Mouse (Mus musculus) layer of hippocampus, adult 11-12 months (tissue): ENCODE measurements at regions not wholly inside any gene's neighbourhood (a gene's known extent, or its start where the extent isn't known, plus 50 kb on each side); places are given as distances from the start of the nearest gene placed in this dataset.
"Not testable (repeated sequence)": the region's sequence is repeated elsewhere in the genome, so short reads cannot be mapped to it uniquely, and the experiment has no call there.

Experiments
- DNase-seq: peaks from one replicate; pipeline ENCODE4 v3.0.0; 2022; ENCODE audit warnings: low spot score

- DNase-seq, result no peak
These were observed 71.4 kb downstream of the Gm21833 start for GRCm38 (mm10) chr16:82899611-82900010.

DNA sequence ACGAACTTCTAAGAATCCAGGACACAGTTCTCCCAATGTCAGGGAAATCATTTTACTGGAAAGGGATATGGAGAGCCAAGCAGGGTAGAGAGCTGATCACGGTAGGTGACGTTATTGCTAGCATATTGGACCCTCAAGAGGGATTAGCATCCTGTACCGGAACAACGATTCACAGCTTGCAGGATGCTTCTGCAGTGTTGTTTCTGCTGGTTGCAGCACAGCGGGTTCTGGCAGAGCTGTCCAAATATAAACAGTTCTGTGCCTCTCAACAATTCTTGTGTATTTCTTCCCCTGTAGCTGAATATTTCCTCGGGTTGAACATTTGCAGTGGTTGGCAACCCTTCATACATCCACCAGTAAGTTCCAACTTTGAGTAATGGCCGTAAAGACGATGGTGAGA, 92.4 kb downstream of the Gm21833 start:
- DNase-seq, result no peak

GRCm38 (mm10) chr16:82958951-82959350, 130.8 kb downstream of the Gm21833 start:
- not testable (repeated sequence) for DNase-seq

DNA sequence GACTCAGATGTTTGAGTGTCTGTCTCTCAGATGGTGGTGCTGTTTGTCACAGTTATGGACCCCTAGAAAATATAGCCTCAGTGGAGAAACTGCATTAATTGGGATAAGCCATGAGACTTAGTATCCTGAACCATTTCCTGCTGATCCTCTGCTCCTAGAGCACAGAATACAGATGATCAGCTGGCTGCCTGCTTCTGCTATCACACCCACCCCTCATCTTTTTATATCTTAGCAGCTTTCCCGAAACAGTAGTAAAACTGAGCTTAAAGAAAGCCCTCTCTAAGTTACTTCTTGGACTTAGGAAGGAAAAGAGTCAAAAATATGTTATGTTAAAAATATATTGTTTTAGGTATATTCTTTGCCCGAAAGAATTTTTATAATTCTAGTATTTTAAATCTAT, 163.5 kb downstream of the Gm21833 start:
- no peak for DNase-seq

DNA sequence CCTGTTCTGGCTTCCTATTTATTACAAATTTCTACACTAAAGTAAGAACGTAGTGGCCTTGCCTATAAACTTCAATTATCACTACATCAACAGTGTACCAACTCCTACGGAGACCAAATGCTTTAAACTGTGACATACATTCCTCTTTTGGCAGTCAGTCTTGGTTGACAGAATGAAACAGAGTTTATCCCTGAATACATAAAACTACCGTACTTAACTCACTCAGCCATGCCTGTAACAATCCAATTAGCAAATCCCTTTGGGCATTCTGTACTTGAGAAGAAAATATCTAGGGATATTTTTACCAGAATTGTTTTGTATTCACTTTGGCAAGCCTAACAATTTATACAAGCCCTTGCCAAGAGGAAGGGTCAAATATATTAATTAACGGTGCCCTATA, 169.7 kb downstream of the Gm21833 start:
- no peak for DNase-seq

DNA sequence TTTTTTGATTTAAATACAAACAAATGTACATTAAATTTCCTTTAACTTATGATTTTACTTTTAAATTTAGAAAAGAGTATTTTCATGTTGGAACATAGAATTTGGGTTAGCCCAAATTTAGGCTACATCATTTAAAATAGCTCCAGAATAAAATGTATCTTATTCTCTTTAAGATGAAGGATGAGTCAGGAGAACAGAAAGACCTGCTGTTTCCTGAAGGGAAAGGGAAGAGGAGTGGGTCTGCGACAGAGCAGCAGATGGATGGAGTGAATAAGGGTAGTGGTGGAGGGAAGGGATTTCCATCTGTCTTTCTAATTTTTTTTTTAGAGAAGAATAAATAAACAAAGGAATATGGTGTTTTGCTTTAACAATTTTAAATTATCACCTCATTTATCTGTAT, 193.1 kb downstream of the Gm21833 start:
- no peak for DNase-seq

- DNase-seq, result no peak
These were observed 235.2 kb downstream of the Gm21833 start for GRCm38 (mm10) chr16:83063423-83063822.

DNA sequence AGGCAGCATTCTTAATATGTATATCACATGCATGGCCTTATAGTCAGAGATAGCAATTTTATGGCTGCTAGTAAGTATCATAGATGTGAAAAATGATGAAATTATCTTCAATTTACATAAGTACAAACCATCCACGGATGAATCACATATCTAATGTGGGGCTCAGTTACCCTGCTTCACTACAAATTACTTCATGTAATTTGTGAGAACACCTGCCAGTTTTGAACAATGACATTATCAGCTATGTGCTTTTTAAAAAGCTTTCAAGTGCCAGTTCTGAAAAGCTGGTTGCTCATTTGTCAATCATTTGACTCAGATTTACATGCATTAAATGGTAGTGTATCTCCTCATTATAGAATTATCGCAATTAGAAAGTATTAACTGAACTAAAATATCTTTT, 243.3 kb downstream of the Gm21833 start:
- no peak for DNase-seq

DNA sequence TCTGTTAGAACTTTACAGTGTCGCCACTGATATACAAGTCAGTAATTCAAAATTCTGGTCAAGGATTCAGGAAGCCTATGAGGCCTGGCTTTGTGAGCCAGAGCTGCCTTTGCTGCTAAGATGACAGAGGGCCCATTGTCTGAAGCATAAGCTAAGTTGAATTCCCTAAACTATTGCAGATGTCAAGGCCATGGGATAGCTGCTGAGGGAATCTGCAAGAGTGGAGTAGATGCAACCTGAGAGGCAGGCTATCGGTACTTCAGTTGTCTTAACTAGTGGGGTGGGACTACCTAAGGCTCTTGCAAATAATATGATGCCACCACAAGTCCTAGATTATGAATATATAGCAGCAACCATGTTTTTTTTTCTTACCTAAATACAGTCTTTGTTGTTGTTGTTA, 263.9 kb downstream of the Gm21833 start:
- DNase-seq, result no peak

DNA sequence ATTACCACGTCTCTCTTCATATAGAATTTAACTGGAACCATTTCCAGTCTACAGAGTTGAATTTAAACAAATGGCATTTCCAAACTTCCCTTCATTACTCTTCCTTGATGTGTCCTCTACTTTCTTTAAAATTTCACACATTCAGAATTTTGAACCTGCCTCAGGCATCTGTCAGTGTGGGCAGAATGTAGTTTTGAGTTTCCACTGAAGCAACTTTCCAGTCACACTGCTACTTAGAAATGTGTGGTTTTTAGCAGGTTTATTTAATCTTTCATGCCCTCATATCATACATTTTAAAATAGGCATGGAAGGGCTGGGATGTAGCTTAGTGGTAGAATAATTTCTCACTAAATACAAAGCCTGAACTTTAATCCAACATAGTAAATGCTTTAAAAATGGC, 282.9 kb downstream of the Gm21833 start:
- no peak for DNase-seq

GRCm38 (mm10) chr16:83131876-83132275, 303.7 kb downstream of the Gm21833 start:
- DNase-seq, result peak; percentile 3

DNA sequence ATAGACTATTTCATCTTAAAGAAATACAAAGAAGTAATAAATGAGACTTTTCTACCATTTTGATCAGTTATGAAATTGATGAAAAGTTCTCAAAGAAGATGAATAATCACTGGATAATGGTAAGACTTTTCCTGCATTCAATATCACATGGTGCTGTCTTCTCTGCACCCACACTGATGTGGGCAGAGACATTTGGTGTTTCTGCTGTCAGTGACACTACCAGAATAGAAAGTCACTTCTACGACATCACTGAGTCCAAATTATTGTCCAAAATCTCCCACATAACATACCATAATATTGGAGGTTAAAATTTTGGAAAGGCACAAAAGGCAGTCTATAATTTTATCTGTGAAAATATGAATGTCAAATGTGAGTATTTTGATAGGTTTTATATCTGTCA, 344.8 kb downstream of the Gm21833 start:
- no peak for DNase-seq

DNA sequence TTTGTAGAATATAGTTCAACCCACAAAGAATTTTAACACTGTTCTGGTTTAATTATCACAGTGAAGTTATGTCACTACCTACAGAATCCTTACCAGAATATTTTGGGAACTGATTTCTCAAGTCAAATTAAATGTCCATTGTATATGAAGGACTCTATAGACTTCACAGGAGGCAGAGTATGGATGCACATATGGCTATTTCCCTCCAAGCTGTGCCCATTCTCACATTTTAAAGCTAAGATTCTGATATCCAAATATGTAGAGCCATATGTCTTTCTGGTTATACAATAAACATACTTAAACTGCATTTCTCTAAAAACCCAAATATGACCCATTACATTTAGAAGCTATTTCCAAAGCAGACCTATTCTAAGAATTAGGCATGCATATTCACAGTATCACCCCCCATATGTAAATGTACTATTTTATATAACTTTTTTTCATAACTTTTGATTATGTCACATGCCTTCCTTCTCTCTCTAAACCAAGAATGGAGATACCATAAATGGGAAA, 365.3 kb downstream of the Gm21833 start:
- DNase-seq, result no peak

DNA sequence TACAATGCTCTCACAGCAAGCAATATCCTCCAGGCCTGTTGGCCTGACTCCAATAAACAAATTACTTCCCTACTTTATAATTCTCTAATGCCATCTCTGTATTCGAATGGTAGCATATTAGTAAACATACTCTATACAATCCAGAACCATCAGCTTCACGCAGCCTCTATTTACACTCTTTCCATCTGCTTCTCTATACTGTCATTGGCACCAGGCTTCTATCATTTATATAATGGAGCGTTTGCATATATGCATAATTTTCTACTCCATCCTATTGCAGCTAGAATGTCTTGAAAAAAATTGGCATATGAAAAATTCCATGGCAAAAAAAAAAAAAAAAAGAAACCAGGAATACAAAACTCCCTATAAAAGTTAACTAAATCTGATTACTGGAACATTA, 369.6 kb downstream of the Gm21833 start:
- DNase-seq, result no peak
